18 mouse cellular contexts compared by ENCODE assay signal in the genomic region with DNA sequence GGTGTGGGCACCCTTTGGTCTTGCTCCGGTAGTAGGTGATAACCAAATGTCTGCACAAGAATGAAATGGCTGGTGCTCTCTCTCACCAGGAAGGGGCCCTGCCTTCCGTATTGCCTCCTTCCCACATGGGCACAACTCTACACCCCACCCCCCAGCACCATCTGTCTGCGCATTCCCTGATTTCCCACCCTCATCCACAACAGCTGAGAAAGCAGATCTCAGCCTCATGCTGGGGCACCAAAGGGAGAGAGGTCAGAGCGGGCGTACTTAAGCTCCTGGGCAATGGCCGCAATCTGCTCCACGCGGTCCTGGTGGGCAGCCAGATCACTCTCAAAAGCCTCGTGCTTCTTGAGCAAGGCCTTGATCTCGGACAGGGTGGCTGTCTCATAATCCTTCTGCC.
DNase-seq lines count a peak whose midpoint lies in the region; TF ChIP-seq lines count a peak whose summit lies in the region.
"Had no signal": no experiment of that assay in that cellular context is flagged by ENCODE, and none has a peak within 500 bp of the region (broad histone marks: within the 10 kb centered on the region; RNA-seq: fewer than 3 reads in every experiment).

No protein-coding gene starts in this region.

- TF ChIP-seq POLR2A in cerebellum, adult 2 months (IDR thresholded peaks at IDR 0.05; ENCODE audit: borderline replicate concordance, insufficient read depth, low read length): no peak

- H3K27me3 ChIP-seq in cerebellum, adult 2 months (ENCODE audit: control insufficient read depth, insufficient read depth, low read length): no peaks in the 10 kb centered on the region
- H3K27me3 ChIP-seq: midbrain, embryonic 12.5 days had no signal

- no peak overlapping the region for H3K4me3 ChIP-seq in cerebellum, adult 2 months (replicated peaks; ENCODE audit: insufficient read depth, low read depth, low read length)
- H3K4me3 ChIP-seq: midbrain, embryonic 12.5 days had no signal

- peak; percentile 40 to 50 for DNase-seq in cerebellum, postnatal 14 days
- no peak for DNase-seq in cerebellum, adult 2 months
- DNase-seq in layer of hippocampus, adult 11-12 months (ENCODE audit: low spot score): peak; percentile 57
- DNase-seq in layer of hippocampus, adult 9-10 months (ENCODE audit: low spot score): no peak
- DNase-seq in brain, adult 2 months (ENCODE audit: low read depth, low spot score): peak; percentile 64
- peak; percentile 36 to 63 for DNase-seq in layer of hippocampus, postnatal 14 days (ENCODE audit: low spot score in 2 of 2)
- no peak for DNase-seq in thymus, postnatal 4 days
- DNase-seq in right cerebral cortex, postnatal 10 days (ENCODE audit: low spot score in 2 of 2): no peak
- DNase-seq: adrenal gland, postnatal 10 days; cerebellum, adult 18-20 months; forebrain, postnatal 0 days; heart, adult 11 months; heart, postnatal 4 days; kidney, adult 8-10 months; kidney, postnatal 36 days; lung, adult 18-20 months; thymus, postnatal 36 days had no signal

- H3K27ac ChIP-seq in cerebellum, adult 2 months (ENCODE audit: insufficient read depth, low read length): no peak overlapping the region
- H3K27ac ChIP-seq: midbrain, embryonic 12.5 days had no signal

- 31% methylated on average over 10 of the region's 10 CpGs for WGBS in cerebellum, adult 2 months

- TF ChIP-seq CTCF in cerebellum, adult 2 months (IDR thresholded peaks at IDR 0.05; ENCODE audit: borderline replicate concordance, insufficient read depth, low read depth, low read length): no peak

- H3K4me1 ChIP-seq in cerebellum, adult 2 months (ENCODE audit: control insufficient read depth, insufficient read depth, low read length): 0 out of 2 replicates have a peak, but pooled peaks cover 3% of the 10 kb centered on the region
- H3K4me1 ChIP-seq: midbrain, embryonic 12.5 days had no signal

Comparison
In these comparisons a context has a peak if more than half of its experiments do, and no peak if none do; other contexts are left out.
1. DNase-seq: peak in cerebellum, postnatal 14 days (2 of 2), layer of hippocampus, adult 11-12 months (single experiment), brain, adult 2 months (single experiment) and layer of hippocampus, postnatal 14 days (2 of 2); none in cerebellum, adult 2 months (0 of 2), layer of hippocampus, adult 9-10 months (single experiment), thymus, postnatal 4 days (single experiment) and right cerebral cortex, postnatal 10 days (0 of 2).